24 mouse cellular contexts compared by ENCODE assay signal in the genomic region with DNA sequence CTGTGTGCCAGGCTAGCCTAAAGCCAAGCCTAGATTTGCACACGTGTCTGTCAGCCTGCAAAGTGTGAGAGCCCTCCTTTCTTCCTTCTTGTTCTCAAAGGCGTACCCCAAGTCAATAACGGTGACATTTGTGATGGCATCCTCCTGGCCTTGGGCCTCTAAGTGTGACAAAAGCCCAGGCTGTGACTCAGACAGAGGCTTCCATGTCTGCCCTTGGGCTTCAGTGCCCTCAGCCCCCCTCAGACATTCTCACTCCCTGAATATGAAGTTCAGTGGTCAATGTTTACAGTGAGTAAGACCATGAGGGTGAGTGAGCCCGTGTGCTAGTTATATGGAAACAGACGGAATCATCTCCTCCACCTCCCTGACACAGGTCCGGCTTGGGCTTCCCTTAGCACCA. TPM values are rescaled to one million over a fixed set of nuclear protein-coding genes. Genes with fewer than 3 reads are reported as not detected.
DNase-seq lines count a peak whose midpoint lies in the region; ATAC-seq lines count a peak whose summit lies in the region.
"Had no signal": no experiment of that assay in that cellular context is flagged by ENCODE, and none has a peak within 500 bp of the region (broad histone marks: within the 10 kb centered on the region; RNA-seq: fewer than 3 reads in every experiment).

No protein-coding gene starts in this region.

- H3K4me3 ChIP-seq in hindbrain, embryonic 12.5 days = no peak overlapping the region
- H3K4me3 ChIP-seq: embryonic facial prominence, embryonic 10.5 days; embryonic facial prominence, embryonic 12.5 days; forebrain, embryonic 13.5 days; forebrain, embryonic 15.5 days had no signal

- 80% methylated on average over 6 of the region's 6 CpGs for WGBS in hindbrain, embryonic 12.5 days

- no peaks in the 10 kb centered on the region for H3K27me3 ChIP-seq in hindbrain, embryonic 12.5 days
- H3K27me3 ChIP-seq: embryonic facial prominence, embryonic 12.5 days; forebrain, embryonic 13.5 days; forebrain, embryonic 15.5 days; Patski had no signal

- H3K9me3 ChIP-seq in hindbrain, embryonic 12.5 days (replicated peaks) = no peaks in the 10 kb centered on the region
- H3K9me3 ChIP-seq: embryonic facial prominence, embryonic 10.5 days; embryonic facial prominence, embryonic 12.5 days; forebrain, embryonic 13.5 days; forebrain, embryonic 15.5 days; G1E had no signal

- H3K4me1 ChIP-seq in hindbrain, embryonic 12.5 days = peaks cover 10% of the 10 kb centered on the region
- H3K4me1 ChIP-seq: forebrain, embryonic 15.5 days had no signal

- no peak overlapping the region for H3K4me2 ChIP-seq in hindbrain, embryonic 12.5 days (replicated peaks)
- H3K4me2 ChIP-seq: embryonic facial prominence, embryonic 12.5 days; forebrain, embryonic 13.5 days; forebrain, embryonic 15.5 days had no signal

- H3K9ac ChIP-seq in hindbrain, embryonic 12.5 days = no peak overlapping the region
- H3K9ac ChIP-seq: embryonic facial prominence, embryonic 12.5 days; forebrain, embryonic 13.5 days; forebrain, embryonic 15.5 days; forebrain, postnatal 0 days had no signal

- peak; percentile 24 to 59 for DNase-seq in adrenal gland, adult (ENCODE audit: inconsistent age in 2 of 2, low spot score in 1 of 2)
- DNase-seq in adrenal gland, adult 18-20 months (ENCODE audit: low spot score in 2 of 2) = no peak
- DNase-seq in heart, adult 11 months = peak; percentile 33
- no peak for DNase-seq in heart, adult 9 months (ENCODE audit: low spot score in 2 of 2)
- peak; percentile 33 for DNase-seq in adrenal gland, postnatal 14 days
- peak; percentile 35 to 47 for DNase-seq in adrenal gland, postnatal 36 days
- no peak for DNase-seq in right cerebral cortex, postnatal 36 days (ENCODE audit: low spot score in 2 of 2)
- DNase-seq: B cell, adult 2 months; cerebellum, adult 11 months; cerebellum, adult 18-20 months; cerebellum, adult 9-10 months; cerebellum, postnatal 10 days; cerebellum, postnatal 25 days; forebrain, postnatal 0 days had no signal

- no peaks in the 10 kb centered on the region for H3K36me3 ChIP-seq in hindbrain, embryonic 12.5 days
- H3K36me3 ChIP-seq: embryonic facial prominence, embryonic 10.5 days; embryonic facial prominence, embryonic 12.5 days; forebrain, embryonic 15.5 days; G1E had no signal

- H3K27ac ChIP-seq in hindbrain, embryonic 12.5 days = no peak overlapping the region
- H3K27ac ChIP-seq: embryonic facial prominence, embryonic 10.5 days; embryonic facial prominence, embryonic 12.5 days; forebrain, embryonic 13.5 days; forebrain, embryonic 15.5 days had no signal

- no peak for ATAC-seq in hindbrain, embryonic 12.5 days (ENCODE audit: low FRiP score)
- ATAC-seq: activated CD4-positive, CD25-positive, alpha-beta regulatory T cell, adult 4 months; CD4-positive, CD25-positive, alpha-beta regulatory T cell, adult 4 months; forebrain, embryonic 13.5 days; forebrain, embryonic 15.5 days; forebrain, postnatal 0 days; Patski had no signal

RNA-seq across cellular contexts. Expression of gene Slco2a1, which starts 29.8 kb away (rescaled TPM):
- total RNA-seq in adrenal gland, adult 18-20 months (2021) = 1 to 10 TPM; 2.8 to 4.8 TPM
- 6.2 and 7.3 TPM in 2 replicates for total RNA-seq in adrenal gland, postnatal 14 days (2021)
- total RNA-seq in adrenal gland, postnatal 36 days (2021) = 1 to 10 TPM; 3.2 to 3.7 TPM
- 1.1 and 1.7 TPM in 2 replicates for polyA plus RNA-seq in hindbrain, embryonic 12.5 days (2016; fragmentation: Nextera tagmentation; extraction: Ambion mirVana)
- total RNA-seq: CH12.LX had no signal

Comparison
In these comparisons a context has a peak if more than half of its experiments do, and no peak if none do; other contexts are left out.
1. DNase-seq: peak in adrenal gland, adult (2 of 2), heart, adult 11 months (single experiment), adrenal gland, postnatal 14 days (single experiment) and adrenal gland, postnatal 36 days (2 of 2); none in adrenal gland, adult 18-20 months (0 of 2), heart, adult 9 months (0 of 2) and right cerebral cortex, postnatal 36 days (0 of 2).